Mouse (Mus musculus) kidney, adult 2 months (tissue): ENCODE results near the gene Timm29. TPM values are rescaled to one million over a fixed set of nuclear protein-coding genes. Genes with fewer than 3 reads are reported as not detected.

Experiments used
- DNase-seq: peaks from one replicate; pipeline ENCODE4 v3.0.0; 2021
- H3K27ac ChIP-seq: fragments of 200-500 bp; 2 replicates; pipeline ENCODE4 v1.5.1; 2012; ENCODE audit warnings: low read depth, low read length, control low read depth, inconsistent platforms; ENCODE audit not compliant: insufficient read depth
- H3K27me3 ChIP-seq: fragments of 200-500 bp; replicated peaks from 2 replicates; pipeline ENCODE4 v1.6.1; 2012; ENCODE audit warnings: mild to moderate bottlenecking, moderate library complexity, low read length, inconsistent platforms; ENCODE audit not compliant: control insufficient read depth, insufficient read depth
- H3K36me3 ChIP-seq: fragments of 200-500 bp; 2 replicates; pipeline ENCODE4 v1.6.1; 2012; ENCODE audit warnings: mild to moderate bottlenecking, moderate library complexity, low read length, inconsistent platforms; ENCODE audit not compliant: control insufficient read depth, insufficient read depth
- H3K4me1 ChIP-seq: fragments of 200-500 bp; 2 replicates; pipeline ENCODE4 v1.6.1; 2011; ENCODE audit warnings: low read length; ENCODE audit not compliant: control insufficient read depth, insufficient read depth
- H3K4me3 ChIP-seq: fragments of 200-500 bp; 2 replicates; pipeline ENCODE4 v1.5.1; 2011; ENCODE audit warnings: mild to moderate bottlenecking, low read depth, low read length, control low read depth; ENCODE audit not compliant: insufficient read depth
- CTCF ChIP-seq: fragments of 200-500 bp; conservative IDR thresholded peaks from 2 replicates; pipeline ENCODE4 v1.5.1; 2011; ENCODE audit warnings: low read depth, mild to moderate bottlenecking, control low read depth, low read length, moderate library complexity, mixed read lengths; ENCODE audit not compliant: insufficient read depth, insufficient read length
- POLR2A ChIP-seq: fragments of 200-500 bp; IDR thresholded peaks from one replicate; pipeline ENCODE4 v1.6.1; 2011; ENCODE audit warnings: low read depth, low read length, control low read depth
- WGBS: fragments of 180-500 bp; shearing (Covaris S2); methylation state at CpG from one replicate; pipeline ENCODE4 v1.1.7; 2018; 5-methylcytosine and 5-hydroxymethylcytosine counted together
- polyA plus RNA-seq: library from polyadenylated mRNA; depleted of rRNA; stranded (reverse); fragments of >200 nt; gene quantifications from 2 replicates; pipeline ENCODE4 v1.2.3, GENCODE M21; 2012; rRNA removed

Gene Timm29
- polyA plus RNA-seq, 1 experiment: 34.0 TPM

DNA sequence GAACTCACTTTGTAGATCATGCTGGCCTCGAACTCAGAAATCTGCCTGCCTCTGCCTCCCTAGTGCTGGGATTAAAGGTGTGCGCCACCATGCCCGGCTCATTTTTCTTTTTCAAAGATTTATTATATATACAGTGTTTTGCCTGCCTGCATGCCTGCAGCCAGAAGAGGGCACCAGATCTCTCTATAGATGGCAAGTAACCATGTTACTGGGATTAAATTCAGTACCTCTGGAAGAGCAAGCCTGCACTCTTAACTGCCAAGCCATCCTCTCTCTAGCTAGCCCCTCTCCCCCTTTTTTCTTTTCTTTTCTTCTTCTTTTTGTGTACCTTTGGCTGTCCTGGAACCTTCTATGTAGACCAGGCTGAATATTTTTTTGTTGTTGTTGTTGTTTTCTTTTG is 38.2 kb downstream of the Timm29 start:
- H3K4me1 ChIP-seq: no peaks in the 10 kb centered on the region; the same call in 1 of the 2 replicates
- H3K4me3 ChIP-seq: no peak overlapping the region
- 46% methylated on average over 3 of the region's 3 CpGs for WGBS
- DNase-seq: peak; percentile 71
- H3K27ac ChIP-seq: no peak overlapping the region
- H3K36me3 ChIP-seq: no peaks in the 10 kb centered on the region
- no peaks in the 10 kb centered on the region for H3K27me3 ChIP-seq
- TF ChIP-seq POLR2A (no peak), CTCF (peak; percentile 66)

- Histone ChIP-seq H3K4me1 (no peaks in the 10 kb centered on the region; the same call in 1 of the 2 replicates), H3K4me3 (no peak overlapping the region), H3K27me3 (no peaks in the 10 kb centered on the region), H3K36me3 (no peaks in the 10 kb centered on the region; the same call in 1 of the 2 replicates), H3K27ac (no peak overlapping the region)
- WGBS: 78% methylated on average over 3 of the region's 3 CpGs
- DNase-seq: no peak
- TF ChIP-seq POLR2A: no peak
- no peak for TF ChIP-seq CTCF
Measured at GRCm38 (mm10) chr9:21633106-21633505, 40.6 kb downstream of the Timm29 start.

- 57% methylated on average over 7 of the region's 7 CpGs for WGBS
- Histone ChIP-seq H3K27me3 (no peaks in the 10 kb centered on the region), H3K36me3 (no peaks in the 10 kb centered on the region; the same call in none of the 2 replicates), H3K4me1 (no peaks in the 10 kb centered on the region; the same call in 1 of the 2 replicates), H3K27ac (no peak overlapping the region), H3K4me3 (no peak overlapping the region)
- TF ChIP-seq POLR2A (no peak), CTCF (no peak)
- no peak for DNase-seq
Measured at GRCm38 (mm10) chr9:21635639-21636038, 43.1 kb downstream of the Timm29 start.

GRCm38 (mm10) chr9:21639031-21639430 is 46.5 kb downstream of the Timm29 start:
- no peak for TF ChIP-seq CTCF
- no peak for TF ChIP-seq POLR2A
- no peak overlapping the region for H3K27ac ChIP-seq
- H3K4me1 ChIP-seq: no peaks in the 10 kb centered on the region
- DNase-seq: no peak
- H3K36me3 ChIP-seq: no peaks in the 10 kb centered on the region; the same call in none of the 2 replicates
- no peak overlapping the region for H3K4me3 ChIP-seq
- WGBS: 94% methylated on average over 11 of the region's 11 CpGs
- H3K27me3 ChIP-seq: no peaks in the 10 kb centered on the region

Other genes starting within 250 kb of the Timm29 start
- 31.9 and 33.0 TPM in 2 replicates for gene Ilf3, start 224.9 kb upstream of the Timm29 start, polyA plus RNA-seq
- 23.7 and 25.2 TPM in 2 replicates for gene Qtrt1, start 180.9 kb upstream of the Timm29 start, polyA plus RNA-seq
- 101 and 118 TPM in 2 replicates for gene Dnm2, start 167.8 kb upstream of the Timm29 start, polyA plus RNA-seq
- gene Tmed1, start 82.5 kb upstream of the Timm29 start, polyA plus RNA-seq: 47.7 and 50.5 TPM in 2 replicates
- 1.2 and 2.6 TPM in 2 replicates for gene AB124611, start 66.5 kb upstream of the Timm29 start, polyA plus RNA-seq
- gene Carm1, start 45.8 kb upstream of the Timm29 start, polyA plus RNA-seq: 47.7 and 54.6 TPM in 2 replicates
- gene Yipf2, start 106 bp downstream of the Timm29 start, polyA plus RNA-seq: 39.9 and 44.9 TPM in 2 replicates
- 24.9 and 26.9 TPM in 2 replicates for gene Smarca4, start 23.4 kb downstream of the Timm29 start, polyA plus RNA-seq
- 26.9 and 28.8 TPM in 2 replicates for gene Ldlr, start 130.8 kb downstream of the Timm29 start, polyA plus RNA-seq
- 3.4 and 6.0 TPM in 2 replicates for gene Spc24, start 167.6 kb downstream of the Timm29 start, polyA plus RNA-seq
- 21.8 and 23.6 TPM in 2 replicates for gene Kank2, start 206.0 kb downstream of the Timm29 start, polyA plus RNA-seq
- gene Angptl8, start 242.8 kb downstream of the Timm29 start, polyA plus RNA-seq: 11.9 and 19.5 TPM in 2 replicates